Mouse (Mus musculus) adrenal gland, postnatal 36 days (tissue): ENCODE results near the gene Irgq. TPM values are rescaled to one million over a fixed set of nuclear protein-coding genes. Genes with fewer than 3 reads are reported as not detected.
"Not testable (repeated sequence)": the region's sequence is repeated elsewhere in the genome, so short reads cannot be mapped to it uniquely, and the experiment has no call there.

ENCODE experiments used
- DNase-seq, 2 experiments: peaks; one replicate each; pipeline ENCODE4 v3.0.0; 2021; ENCODE audit warnings: mixed read lengths in 1 of 2
- total RNA-seq, 2 experiments: library from RNA; stranded (reverse); gene quantifications; 2 replicates each; pipeline ENCODE4 v1.2.3; 2021

The Irgq gene
- total RNA-seq, 2 experiments from 2014 or later = 20.4 to 24.1 TPM

DNA sequence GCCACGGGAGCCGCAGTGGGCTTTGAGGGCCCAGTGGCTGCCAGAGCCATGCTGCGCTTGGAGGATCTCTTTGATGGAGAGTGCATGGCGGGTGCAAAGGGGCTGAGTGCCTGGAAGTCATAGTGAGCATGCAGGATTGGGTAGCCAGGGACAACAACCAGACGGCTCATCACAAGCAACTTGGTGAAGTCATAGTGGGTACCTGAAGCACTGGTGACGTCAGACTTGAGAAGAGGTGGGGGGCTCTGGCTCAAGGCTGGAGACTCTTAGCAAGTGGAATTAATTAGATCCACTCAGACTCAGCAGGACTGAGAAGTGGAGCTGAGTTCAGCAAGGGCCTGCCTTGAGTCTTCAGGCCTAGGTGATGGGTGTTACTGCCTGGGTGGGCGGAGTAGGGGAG is 18.1 kb upstream of the Irgq start, which contains the start of gene AC161166.1:
AC161166.1 (minus strand) TSS at position 101 of the 400 bp plus-strand sequence.
- no peak for DNase-seq

DNA sequence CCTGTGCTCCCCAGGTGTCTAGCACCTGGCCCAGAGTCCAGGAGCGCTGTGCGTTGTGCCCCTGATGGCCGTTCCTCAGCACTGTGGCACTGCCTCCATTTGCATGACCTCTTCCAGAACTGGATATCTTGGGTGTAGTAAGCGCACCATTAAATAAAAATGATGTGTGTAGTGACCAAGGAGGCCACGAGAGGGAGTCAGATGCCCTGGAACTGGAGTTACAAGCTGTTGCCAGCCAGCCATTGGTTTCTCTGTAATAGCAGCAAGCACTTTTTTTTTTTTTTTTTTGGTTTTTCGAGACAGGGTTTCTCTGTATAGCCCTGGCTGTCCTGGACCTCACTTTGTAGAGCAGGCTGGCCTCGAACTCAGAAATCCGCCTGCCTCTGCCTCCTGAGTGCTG is 14.2 kb upstream of the Irgq start:
- DNase-seq = peak; percentile 28 to 43

- no peak for DNase-seq
These were observed 13.4 kb upstream of the Irgq start for GRCm38 (mm10) chr7:24517077-24517476.

- no peak for DNase-seq
These were observed 12.8 kb upstream of the Irgq start for GRCm38 (mm10) chr7:24517654-24518053.

- DNase-seq = no peak
These were observed 11.4 kb upstream of the Irgq start for GRCm38 (mm10) chr7:24519130-24519529.

GRCm38 (mm10) chr7:24520054-24520453 is 10.4 kb upstream of the Irgq start:
- DNase-seq = not testable (repeated sequence)

DNA sequence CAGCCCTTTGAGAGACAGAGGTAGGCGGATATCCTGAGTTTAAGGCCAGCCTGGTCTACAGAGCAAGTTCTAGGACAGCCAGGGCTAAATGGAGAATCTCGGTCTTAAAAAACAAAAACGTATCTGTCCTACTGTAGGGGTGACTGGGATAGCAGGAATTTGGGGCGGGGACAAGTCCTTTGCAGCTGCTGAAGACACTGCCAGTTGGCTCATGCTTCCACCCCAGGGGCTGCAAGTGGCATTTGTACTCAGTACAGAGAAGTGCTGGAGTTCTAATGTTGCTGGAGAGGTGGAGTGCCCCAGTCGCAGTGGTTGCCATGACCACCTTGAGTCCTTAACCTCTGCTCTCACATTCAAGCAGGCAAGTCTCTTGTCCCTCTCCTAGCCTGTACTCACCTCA is 7.7 kb upstream of the Irgq start:
- no peak for DNase-seq

GRCm38 (mm10) chr7:24523723-24524122 is 6.8 kb upstream of the Irgq start:
- no peak for DNase-seq

DNA sequence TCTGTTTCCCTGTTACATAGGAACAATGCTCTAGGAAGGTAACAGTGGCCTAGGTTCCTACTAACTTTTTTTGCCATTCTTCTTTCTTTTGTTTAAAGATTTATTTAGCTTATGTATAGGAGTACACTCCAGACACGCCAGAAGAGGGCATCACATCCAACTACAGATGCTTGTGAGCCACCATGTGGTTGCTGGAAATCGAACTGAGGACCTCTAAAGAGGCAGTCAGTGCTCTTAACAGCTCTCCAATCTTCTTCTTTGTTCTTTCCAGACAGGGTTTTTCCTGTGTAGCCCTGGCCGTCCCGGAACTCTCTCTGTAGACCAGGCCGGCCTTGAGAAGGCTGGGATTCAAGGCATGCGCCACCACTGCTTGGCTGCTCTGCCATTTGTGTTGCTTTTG is 5.5 kb upstream of the Irgq start:
- DNase-seq = no peak

DNA sequence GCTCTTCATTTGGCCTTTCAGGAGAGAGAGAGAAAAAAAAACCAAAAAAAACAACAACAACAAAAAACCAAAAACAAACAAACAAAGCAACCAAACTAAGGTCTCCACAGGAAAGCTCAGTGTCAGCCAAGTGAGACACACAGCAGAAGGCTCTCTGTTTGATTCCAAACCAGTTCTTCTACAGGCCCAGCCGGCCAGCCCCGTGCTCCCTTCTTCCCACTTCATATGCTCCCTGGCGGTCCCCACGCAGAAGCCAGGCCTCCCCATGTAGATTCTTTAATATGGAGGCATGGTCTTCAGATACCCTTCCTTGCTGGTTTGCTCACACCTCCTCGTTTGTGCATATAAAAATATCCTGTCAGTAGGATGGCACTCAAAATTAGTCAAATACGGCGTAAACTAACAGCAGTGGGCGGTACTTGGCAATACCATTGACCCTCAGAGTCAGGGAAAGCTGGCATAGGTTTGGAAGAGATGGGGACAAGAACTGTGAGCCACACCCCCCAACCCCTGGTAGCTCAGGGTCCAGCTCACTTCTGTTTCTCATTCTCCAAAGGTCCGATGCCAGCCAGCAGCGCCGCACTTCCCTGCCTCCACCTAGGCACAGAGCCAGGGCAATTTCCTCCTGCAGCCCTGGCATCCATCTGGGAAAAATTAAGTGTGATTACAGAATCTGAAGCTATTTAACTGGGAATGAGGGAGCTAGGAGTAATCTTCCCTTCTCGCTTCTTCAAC is 4.6 kb upstream of the Irgq start:
- no peak for DNase-seq

DNA sequence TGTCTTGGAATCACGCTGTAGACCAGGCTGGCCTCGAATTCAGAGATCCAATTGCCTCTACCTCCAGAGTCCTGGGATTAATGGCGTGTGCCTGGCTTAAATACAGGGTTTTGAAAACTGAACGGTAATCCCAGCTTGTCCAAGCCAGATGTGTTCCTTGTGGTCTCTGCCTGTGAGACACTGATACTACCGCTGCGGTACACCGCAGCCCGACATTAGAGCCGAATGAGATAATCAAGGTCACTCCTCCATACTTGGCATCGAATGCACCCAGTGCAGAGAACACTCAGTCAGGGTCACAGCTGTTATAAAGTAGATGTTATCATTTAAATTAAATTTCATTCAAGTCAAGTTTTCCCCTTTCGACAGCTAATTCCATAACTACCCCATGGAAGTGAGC is 1.6 kb upstream of the Irgq start:
- peak in 1 of 2 experiments; percentile 25 for DNase-seq

- no peak for DNase-seq
These were observed 909 bp upstream of the Irgq start for GRCm38 (mm10) chr7:24529580-24529979.

DNA sequence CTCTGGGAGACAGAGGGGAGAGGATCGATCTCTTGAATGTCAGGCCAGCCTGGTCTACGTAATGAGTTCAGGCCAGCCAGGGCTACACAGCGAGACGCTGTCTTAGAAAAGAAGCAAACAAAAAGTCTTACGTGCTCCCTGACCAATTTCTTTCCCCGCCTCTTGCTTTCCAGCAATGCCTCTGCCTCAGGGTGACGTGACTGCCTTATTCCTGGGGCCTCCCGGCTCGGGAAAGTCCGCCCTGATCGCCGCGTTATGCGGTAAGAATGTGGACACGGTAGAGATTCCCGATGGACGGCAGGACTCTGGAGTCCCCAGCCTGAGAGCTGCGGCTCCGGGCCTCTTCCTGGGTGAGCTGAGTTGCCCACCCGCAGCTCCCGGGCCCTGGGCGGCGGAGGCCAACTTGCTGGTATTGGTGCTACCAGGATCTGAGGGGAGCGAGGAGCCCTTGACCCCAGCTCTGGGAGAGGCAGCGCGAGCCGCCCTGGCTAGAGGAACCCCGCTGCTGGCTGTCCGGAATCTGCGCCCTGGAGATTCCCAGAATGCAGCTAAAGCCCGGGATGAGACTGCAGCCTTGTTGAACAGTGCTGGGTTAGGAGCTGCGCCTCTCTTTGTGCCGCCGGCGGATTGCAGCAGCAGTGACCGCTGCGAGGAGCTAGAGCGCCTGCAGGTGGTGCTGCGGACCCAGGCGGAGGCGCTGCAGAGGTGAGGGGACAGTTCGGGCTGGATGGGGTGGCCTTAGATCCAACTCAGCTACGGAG is 902 bp downstream of the Irgq start:
- DNase-seq = peak; percentile 81 to 88

DNA sequence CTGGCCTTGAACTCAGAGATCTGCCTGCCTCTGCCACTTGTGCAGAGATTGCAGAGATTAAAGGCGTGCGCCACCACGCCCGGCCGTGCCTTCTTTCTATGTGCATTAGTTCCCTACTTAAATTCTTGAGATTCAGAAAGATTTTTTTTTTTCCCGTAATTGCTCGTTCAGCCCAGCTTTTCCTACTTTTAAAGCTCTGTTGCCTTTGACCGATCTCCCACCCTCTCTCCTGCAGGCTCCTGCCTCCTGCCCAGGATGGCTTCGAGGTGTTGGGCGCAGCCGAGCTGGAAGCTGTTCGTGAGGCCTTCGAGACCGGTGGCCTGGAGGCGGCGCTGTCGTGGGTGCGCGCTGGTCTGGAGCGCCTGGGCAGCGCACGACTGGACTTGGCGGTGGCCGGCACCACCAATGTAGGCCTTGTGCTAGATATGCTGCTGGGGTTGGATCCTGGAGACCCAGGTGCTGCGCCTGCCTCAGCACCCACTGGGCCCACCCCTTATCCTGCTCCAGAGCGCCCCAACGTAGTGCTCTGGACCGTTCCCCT is 2.6 kb downstream of the Irgq start:
- no peak for DNase-seq

DNA sequence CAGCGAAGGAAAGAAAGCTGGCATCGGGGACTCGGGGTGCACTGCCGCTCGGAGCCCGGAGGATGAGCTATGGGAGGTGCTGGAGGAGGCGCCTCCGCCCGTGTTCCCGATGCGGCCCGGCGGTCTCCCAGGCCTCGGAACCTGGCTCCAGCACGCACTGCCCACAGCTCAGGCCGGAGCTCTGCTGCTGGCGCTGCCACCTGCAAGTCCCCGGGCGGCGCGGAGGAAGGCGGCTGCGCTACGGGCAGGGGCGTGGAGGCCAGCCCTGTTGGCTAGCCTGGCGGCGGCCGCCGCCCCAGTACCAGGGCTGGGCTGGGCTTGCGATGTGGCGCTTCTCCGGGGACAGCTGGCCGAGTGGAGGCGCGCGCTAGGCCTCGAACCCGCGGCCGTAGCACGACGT is 3.3 kb downstream of the Irgq start:
- no peak for DNase-seq

- DNase-seq = no peak
These were observed 3.8 kb downstream of the Irgq start for GRCm38 (mm10) chr7:24534301-24534700.

GRCm38 (mm10) chr7:24537081-24537480 is 6.6 kb downstream of the Irgq start:
- no peak for DNase-seq

DNA sequence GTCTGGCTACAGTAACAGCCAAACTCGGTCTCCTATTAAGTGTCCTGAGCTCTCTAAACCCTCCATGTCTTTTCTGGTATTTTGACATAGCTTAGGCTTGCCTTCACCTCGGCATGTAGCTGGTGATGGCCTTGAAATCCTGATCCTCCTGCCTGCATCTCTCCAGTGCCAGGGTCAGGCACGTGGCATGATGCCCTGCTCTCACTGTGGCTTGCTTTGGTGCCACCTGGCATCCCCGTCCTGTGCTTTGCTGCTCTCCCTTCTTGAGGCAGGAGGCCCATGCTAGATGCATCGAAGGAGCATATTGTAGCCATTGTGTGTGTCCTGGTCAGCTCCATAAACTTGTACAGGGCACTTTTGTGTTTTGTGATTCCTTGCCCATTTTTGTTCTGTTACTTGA is 7.1 kb downstream of the Irgq start:
- DNase-seq = peak; percentile 24 to 47

DNA sequence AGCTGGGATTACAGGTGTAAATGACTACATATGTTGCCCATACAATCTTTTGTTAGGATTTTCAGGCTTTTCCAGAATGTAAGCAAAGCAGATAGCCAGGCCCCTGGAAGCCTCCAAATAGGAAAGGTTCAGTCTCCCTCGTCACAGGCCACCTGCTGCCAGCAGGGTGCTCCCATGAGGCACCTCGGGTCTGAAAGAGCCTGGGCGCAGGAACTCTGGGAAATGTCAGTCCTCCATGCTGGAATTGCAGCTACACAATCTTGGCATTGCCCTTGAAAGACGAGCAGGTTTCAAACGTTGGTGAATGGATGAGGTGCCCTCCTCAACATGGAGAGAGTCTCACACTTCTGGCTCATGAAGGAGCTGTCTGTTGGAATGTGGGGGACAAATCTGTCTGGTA is 7.7 kb downstream of the Irgq start:
- DNase-seq = peak; percentile 48 to 67

DNA sequence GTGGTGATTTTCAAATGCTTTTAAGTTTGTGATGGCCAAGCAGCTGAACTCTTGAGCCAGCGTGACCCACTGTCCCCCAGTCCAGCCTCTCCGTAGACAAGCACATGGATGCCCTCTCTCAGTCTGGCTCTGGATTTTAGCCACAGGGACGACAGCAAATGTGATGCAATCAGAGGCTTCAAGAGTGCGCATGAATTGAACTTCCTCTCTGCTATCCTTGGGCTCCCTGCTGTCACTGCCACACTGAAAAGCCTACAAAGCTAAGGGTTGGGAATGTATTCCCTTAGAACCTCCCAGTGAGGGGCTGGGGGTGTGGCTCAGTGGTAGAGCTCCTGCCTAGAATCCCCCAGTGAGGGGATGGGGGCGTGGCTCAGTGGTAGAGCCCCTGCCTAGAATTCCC is 8.2 kb downstream of the Irgq start:
- peak in 1 of 2 experiments; percentile 27 for DNase-seq

DNA sequence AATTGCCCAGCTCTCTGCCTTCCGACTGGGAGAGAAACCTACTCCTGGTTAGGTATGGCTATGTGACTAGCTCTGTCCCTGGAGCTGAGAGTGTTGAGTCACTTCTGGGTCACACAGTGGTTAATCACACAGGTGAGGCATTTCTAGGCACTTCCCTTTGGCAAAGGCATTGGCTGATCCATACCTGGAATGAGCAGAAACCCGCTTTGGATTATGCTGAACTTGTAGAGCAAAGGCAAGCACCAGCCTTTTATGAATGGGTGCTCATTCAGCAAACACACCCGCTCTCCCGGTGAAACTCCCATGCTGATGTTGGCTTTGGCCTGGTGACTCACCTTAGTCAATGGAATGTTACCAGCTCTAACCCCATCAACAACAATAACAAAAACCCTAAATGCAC is 9.2 kb downstream of the Irgq start:
- no peak for DNase-seq

DNA sequence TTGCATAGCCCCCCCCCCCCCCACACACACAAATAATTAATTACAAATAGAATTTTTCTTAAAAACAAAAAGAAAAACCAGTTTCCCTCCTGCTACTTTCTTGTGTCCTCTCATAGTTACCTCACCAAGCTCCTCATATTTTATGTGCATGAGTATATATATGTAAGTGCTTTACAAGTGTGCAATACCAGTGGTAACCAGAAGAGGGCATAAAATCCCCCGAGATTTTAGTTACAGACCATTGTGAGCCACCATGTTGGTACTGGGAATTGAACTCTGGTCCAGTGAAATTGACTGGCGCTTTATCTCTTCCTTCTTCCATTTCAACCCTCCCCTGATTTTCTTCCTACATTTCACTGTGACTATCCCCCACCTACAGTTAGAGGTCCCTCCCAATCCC is 14.0 kb downstream of the Irgq start:
- DNase-seq = no peak

- DNase-seq = no peak
These were observed 15.7 kb downstream of the Irgq start, which contains the start of the genes Pinlyp and Xrcc1 for GRCm38 (mm10) chr7:24546068-24546614. Gene Pinlyp, minus strand, starts transcription at chr7:24546118. Gene Xrcc1, plus strand, starts transcription at chr7:24546289.
